In genomic region chr6:48742422-48743351, GRCm38 (mm10) we compare ENCODE assay signal across 8 mouse cellular contexts. TPM values are rescaled to one million over a fixed set of nuclear protein-coding genes. Genes with fewer than 3 reads are reported as not detected.
DNase-seq lines count a peak whose midpoint lies in the region; ATAC-seq and TF ChIP-seq lines count a peak whose summit lies in the region.

No protein-coding gene starts in this region.

- no peaks in the 10 kb centered on the region for H3K9me3 ChIP-seq in lung, embryonic 15.5 days
- H3K9me3 ChIP-seq in hindbrain, embryonic 13.5 days = no peaks in the 10 kb centered on the region
- H3K9me3 ChIP-seq in limb, embryonic 14.5 days (ENCODE audit: control insufficient read depth, low read length) = no peaks in the 10 kb centered on the region
- no peaks in the 10 kb centered on the region for H3K9me3 ChIP-seq in neural tube, embryonic 12.5 days

- TF ChIP-seq POLR2A in limb, embryonic 14.5 days (IDR thresholded peaks at IDR 0.05; ENCODE audit: borderline replicate concordance, extremely low read depth, insufficient read depth, insufficient read length) = no peak

- peak overlapping the region; percentile 41 for H3K4me3 ChIP-seq in lung, embryonic 15.5 days
- peak overlapping the region; percentile 55 for H3K4me3 ChIP-seq in hindbrain, embryonic 13.5 days
- H3K4me3 ChIP-seq in limb, embryonic 14.5 days (replicated peaks; ENCODE audit: low read length) = peak overlapping the region; percentile 32
- peak overlapping the region; percentile 37 for H3K4me3 ChIP-seq in neural tube, embryonic 12.5 days

- no peak for ATAC-seq in lung, embryonic 15.5 days (ENCODE audit: borderline replicate concordance, extremely low read depth, low FRiP score, low TSS enrichment)
- peak; percentile 73 for ATAC-seq in hindbrain, embryonic 13.5 days (ENCODE audit: low FRiP score)
- ATAC-seq in limb, embryonic 14.5 days (ENCODE audit: low FRiP score, low read depth) = no peak
- ATAC-seq in neural tube, embryonic 12.5 days (ENCODE audit: low FRiP score, low read depth) = peak; percentile 33; the same call in 1 of the 2 replicates

- peak overlapping the region; percentile 78 for H3K4me2 ChIP-seq in lung, embryonic 15.5 days
- peak overlapping the region; percentile 86 for H3K4me2 ChIP-seq in hindbrain, embryonic 13.5 days
- H3K4me2 ChIP-seq in limb, embryonic 14.5 days (replicated peaks; ENCODE audit: low read depth, low read length, severe bottlenecking) = peak overlapping the region; percentile 53
- peak overlapping the region; percentile 80 for H3K4me2 ChIP-seq in neural tube, embryonic 12.5 days (replicated peaks)

- no peaks in the 10 kb centered on the region for H3K36me3 ChIP-seq in lung, embryonic 15.5 days
- no peaks in the 10 kb centered on the region for H3K36me3 ChIP-seq in hindbrain, embryonic 13.5 days
- H3K36me3 ChIP-seq in limb, embryonic 14.5 days (ENCODE audit: control insufficient read depth, insufficient read depth, low read length) = no peaks in the 10 kb centered on the region
- no peaks in the 10 kb centered on the region for H3K36me3 ChIP-seq in neural tube, embryonic 12.5 days

- WGBS in lung, embryonic 15.5 days = 5% methylated on average over 52 of the region's 52 CpGs
- WGBS in hindbrain, embryonic 13.5 days = 4% methylated on average over 52 of the region's 52 CpGs
- WGBS in limb, embryonic 14.5 days = 3% methylated on average over 38 of the region's 52 CpGs
- WGBS in neural tube, embryonic 12.5 days = 2% methylated on average over 52 of the region's 52 CpGs

- H3K27me3 ChIP-seq in lung, embryonic 15.5 days = peaks cover 25% of the 10 kb centered on the region
- peaks cover 58% of the 10 kb centered on the region for H3K27me3 ChIP-seq in hindbrain, embryonic 13.5 days
- H3K27me3 ChIP-seq in limb, embryonic 14.5 days (ENCODE audit: control insufficient read depth, insufficient read depth, low read length) = peaks cover 36% of the 10 kb centered on the region
- peaks cover 30% of the 10 kb centered on the region for H3K27me3 ChIP-seq in neural tube, embryonic 12.5 days (replicated peaks)

- peak overlapping the region; percentile 28; the same call in 1 of the 2 replicates for H3K9ac ChIP-seq in lung, embryonic 15.5 days
- peak overlapping the region; percentile 79 for H3K9ac ChIP-seq in hindbrain, embryonic 13.5 days
- H3K9ac ChIP-seq in limb, embryonic 14.5 days (ENCODE audit: low read depth, low read length, severe bottlenecking) = no peak overlapping the region
- peak overlapping the region; percentile 49 for H3K9ac ChIP-seq in neural tube, embryonic 12.5 days

- H3K27ac ChIP-seq in lung, embryonic 15.5 days = 0 out of 2 replicates have a peak overlapping the region, but pooled peaks have one; percentile 29
- H3K27ac ChIP-seq in hindbrain, embryonic 13.5 days = 0 out of 2 replicates have a peak overlapping the region, but pooled peaks have one; percentile 23
- H3K27ac ChIP-seq in limb, embryonic 14.5 days (replicated peaks; ENCODE audit: low read depth, low read length) = no peak overlapping the region
- no peak overlapping the region for H3K27ac ChIP-seq in neural tube, embryonic 12.5 days

- peaks cover 39% of the 10 kb centered on the region for H3K4me1 ChIP-seq in lung, embryonic 15.5 days
- H3K4me1 ChIP-seq in hindbrain, embryonic 13.5 days (replicated peaks) = peaks cover 17% of the 10 kb centered on the region
- H3K4me1 ChIP-seq in limb, embryonic 14.5 days (ENCODE audit: control insufficient read depth, insufficient read depth, low read length) = peaks cover 6% of the 10 kb centered on the region
- peaks cover 14% of the 10 kb centered on the region for H3K4me1 ChIP-seq in neural tube, embryonic 12.5 days

- DNase-seq in lung, postnatal 25 days (ENCODE audit: low spot score) = no peak
- peak; percentile 41 for DNase-seq in embryo, embryonic 11 days
- DNase-seq in limb, embryonic 14.5 days (ENCODE audit: low spot score) = no peak
- no peak for DNase-seq in cerebellum, postnatal 36 days
- no peak for DNase-seq in layer of hippocampus, adult 9-11 months

RNA-seq across cellular contexts. Expression of gene Gimap5, which starts 3.3 kb away (rescaled TPM):
- 23.7 and 25.2 TPM in 2 replicates for polyA plus RNA-seq in lung, embryonic 15.5 days (2015; fragmentation: Nextera tagmentation; extraction: Ambion mirVana)
- 1.8 and 1.9 TPM in 2 replicates for polyA plus RNA-seq in hindbrain, embryonic 13.5 days (2015; fragmentation: Nextera tagmentation; extraction: Ambion mirVana)
- polyA plus RNA-seq in limb, embryonic 14.5 days (2012; rRNA removed) = 3.5 and 3.7 TPM in 2 replicates
- 3.8 and 4.9 TPM in 2 replicates for polyA plus RNA-seq in limb, embryonic 14.5 days (2014; fragmentation: Nextera tagmentation; extraction: Ambion mirVana)
- 1.4 and 1.8 TPM in 2 replicates for polyA plus RNA-seq in neural tube, embryonic 12.5 days (2016; fragmentation: Nextera tagmentation; extraction: Ambion mirVana)

RNA-seq across cellular contexts. Expression of gene Gimap1, which starts 3.8 kb away (rescaled TPM):
- 43.0 and 53.3 TPM in 2 replicates for polyA plus RNA-seq in lung, embryonic 15.5 days (2015; fragmentation: Nextera tagmentation; extraction: Ambion mirVana)
- polyA plus RNA-seq in hindbrain, embryonic 13.5 days (2015; fragmentation: Nextera tagmentation; extraction: Ambion mirVana) = 5.9 and 7.3 TPM in 2 replicates
- 4.0 TPM in 2 replicates for polyA plus RNA-seq in limb, embryonic 14.5 days (2012; rRNA removed)
- polyA plus RNA-seq in limb, embryonic 14.5 days (2014; fragmentation: Nextera tagmentation; extraction: Ambion mirVana) = 10.9 and 11.9 TPM in 2 replicates
- polyA plus RNA-seq in neural tube, embryonic 12.5 days (2016; fragmentation: Nextera tagmentation; extraction: Ambion mirVana) = 6.0 and 8.3 TPM in 2 replicates

RNA-seq across cellular contexts. Expression of gene Gimap7, which starts 24.3 kb away (rescaled TPM):
- 0.29 TPM in 1 of 2 replicates, not detected in the other for polyA plus RNA-seq in lung, embryonic 15.5 days (2015; fragmentation: Nextera tagmentation; extraction: Ambion mirVana)
- not detected in 2 replicates for polyA plus RNA-seq in hindbrain, embryonic 13.5 days (2015; fragmentation: Nextera tagmentation; extraction: Ambion mirVana)
- polyA plus RNA-seq in limb, embryonic 14.5 days (2012; rRNA removed) = not detected in 2 replicates
- not detected in 2 replicates for polyA plus RNA-seq in limb, embryonic 14.5 days (2014; fragmentation: Nextera tagmentation; extraction: Ambion mirVana)
- polyA plus RNA-seq in neural tube, embryonic 12.5 days (2016; fragmentation: Nextera tagmentation; extraction: Ambion mirVana) = not detected in 2 replicates

RNA-seq across cellular contexts. Expression of gene Gm28053, which starts 24.3 kb away (rescaled TPM):
- 3.4 and 4.2 TPM in 2 replicates for polyA plus RNA-seq in lung, embryonic 15.5 days (2015; fragmentation: Nextera tagmentation; extraction: Ambion mirVana)
- 0.79 TPM in 1 of 2 replicates, not detected in the other for polyA plus RNA-seq in hindbrain, embryonic 13.5 days (2015; fragmentation: Nextera tagmentation; extraction: Ambion mirVana)
- 0.82 TPM in 1 of 2 replicates, not detected in the other for polyA plus RNA-seq in limb, embryonic 14.5 days (2012; rRNA removed)
- 1.2 and 2.2 TPM in 2 replicates for polyA plus RNA-seq in limb, embryonic 14.5 days (2014; fragmentation: Nextera tagmentation; extraction: Ambion mirVana)
- polyA plus RNA-seq in neural tube, embryonic 12.5 days (2016; fragmentation: Nextera tagmentation; extraction: Ambion mirVana) = 0.70 TPM in 1 of 2 replicates, not detected in the other

RNA-seq across cellular contexts. Expression of gene Gimap3, which starts 28.0 kb away (rescaled TPM):
- 0.22 TPM in 1 of 2 replicates, not detected in the other for polyA plus RNA-seq in lung, embryonic 15.5 days (2015; fragmentation: Nextera tagmentation; extraction: Ambion mirVana)
- not detected in 2 replicates for polyA plus RNA-seq in hindbrain, embryonic 13.5 days (2015; fragmentation: Nextera tagmentation; extraction: Ambion mirVana)
- not detected in 2 replicates for polyA plus RNA-seq in limb, embryonic 14.5 days (2012; rRNA removed)
- polyA plus RNA-seq in limb, embryonic 14.5 days (2014; fragmentation: Nextera tagmentation; extraction: Ambion mirVana) = not detected in 2 replicates
- polyA plus RNA-seq in neural tube, embryonic 12.5 days (2016; fragmentation: Nextera tagmentation; extraction: Ambion mirVana) = not detected in 2 replicates

Comparison
In these comparisons a context has a peak if more than half of its experiments do, and no peak if none do; other contexts are left out.
1. ATAC-seq: peak in hindbrain, embryonic 13.5 days (single experiment) and neural tube, embryonic 12.5 days (single experiment); none in lung, embryonic 15.5 days (single experiment) and limb, embryonic 14.5 days (single experiment).
2. H3K27ac ChIP-seq: peak in lung, embryonic 15.5 days (single experiment) and hindbrain, embryonic 13.5 days (single experiment); none in limb, embryonic 14.5 days (single experiment) and neural tube, embryonic 12.5 days (single experiment).
3. Peak in every context shown above with its lines, with median percentiles within 50 percentile points of each other: H3K4me2 ChIP-seq and H3K4me3 ChIP-seq.